Mouse (Mus musculus): ENCODE measurements around the gene Pole3.

- TF ChIP-seq CTCF (IDR thresholded peaks at IDR 0.05; ENCODE audit: low read depth, low read length) (no peak), POLR2A (IDR thresholded peaks at IDR 0.05; ENCODE audit: insufficient read depth, low read length) (no peak)
Measured at GRCm38 (mm10) chr4:62569603-62570002, 44.7 kb upstream of the Pole3 start.

All from ES-Bruce4 (cell line).